Mouse (Mus musculus): ENCODE measurements around the gene C1ql2. TPM values are rescaled to one million over a fixed set of nuclear protein-coding genes. Genes with fewer than 3 reads are reported as not detected.

C1ql2 gene
- polyA plus RNA-seq (2014; fragmentation: Nextera tagmentation; extraction: Ambion mirVana), result not detected in 2 replicates

DNA sequence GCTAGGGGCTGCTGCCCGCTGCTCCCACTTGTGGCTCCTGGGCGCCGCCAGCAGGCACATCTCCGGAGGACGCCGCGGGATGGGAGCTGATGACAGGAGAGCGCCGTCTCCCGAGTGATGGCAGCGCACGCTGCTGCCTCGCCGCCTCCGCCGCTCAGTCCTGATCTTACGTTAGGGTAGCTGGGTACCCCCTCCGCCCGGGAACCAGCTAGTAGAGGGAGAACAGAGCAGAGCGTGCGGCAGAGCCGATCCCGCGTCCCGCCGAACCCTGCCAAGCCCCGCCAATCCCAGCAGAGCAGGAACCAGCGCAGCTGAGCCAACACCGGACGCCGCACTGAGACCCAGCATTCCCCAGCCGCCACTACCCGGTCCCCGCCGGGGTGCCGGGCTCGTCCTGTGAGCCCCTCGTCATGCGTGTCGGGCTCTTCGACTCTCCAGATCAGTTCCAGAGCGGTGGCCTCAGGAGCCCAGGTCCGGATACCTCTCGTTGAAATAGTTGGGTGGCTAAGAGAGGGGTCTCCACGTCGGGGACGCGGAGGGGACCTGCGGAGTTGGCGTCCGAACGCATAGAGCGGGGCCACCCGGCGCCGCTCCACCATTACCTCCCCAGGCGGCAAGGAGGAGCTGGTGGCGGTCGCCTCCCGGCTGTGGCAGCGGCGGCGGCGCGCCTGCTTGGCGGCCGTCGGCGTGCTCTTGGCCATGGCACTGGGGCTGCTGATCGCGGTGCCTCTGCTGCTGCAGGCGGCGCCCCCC lies at the start of gene C1ql2:
Gene C1ql2, plus strand, starts transcription at position 164 of the 753 bp plus-strand sequence.
- peaks cover 56% of the 10 kb centered on the region for H3K27me3 ChIP-seq (ENCODE audit: control insufficient read depth, insufficient read depth, low read length)
- no peak within 1 kb of the TSS for H3K9ac ChIP-seq (replicated peaks; ENCODE audit: low read depth, low read length)
- no peak for ATAC-seq (ENCODE audit: insufficient number of reproducible peaks, insufficient read depth, low FRiP score, low read depth)
- 2% methylated on average over 72 of the region's 73 CpGs for WGBS
- H3K9me3 ChIP-seq (ENCODE audit: control insufficient read depth, low read depth, low read length), result no peaks in the 10 kb centered on the region
- 0 out of 2 replicates have a peak, but pooled peaks cover 2% of the 10 kb centered on the region for H3K4me1 ChIP-seq (ENCODE audit: control insufficient read depth, insufficient read depth, low read length)
- peak within 1 kb of the TSS; percentile 37 for H3K4me2 ChIP-seq (replicated peaks; ENCODE audit: low read depth, low read length)
- peak within 1 kb of the TSS; percentile 7 for H3K4me3 ChIP-seq (ENCODE audit: low read depth, low read length)
- no peak within 1 kb of the TSS for H3K27ac ChIP-seq (ENCODE audit: low read length)
- no peaks in the 10 kb centered on the region for H3K36me3 ChIP-seq (ENCODE audit: control insufficient read depth, insufficient read depth, low read length)

DNA sequence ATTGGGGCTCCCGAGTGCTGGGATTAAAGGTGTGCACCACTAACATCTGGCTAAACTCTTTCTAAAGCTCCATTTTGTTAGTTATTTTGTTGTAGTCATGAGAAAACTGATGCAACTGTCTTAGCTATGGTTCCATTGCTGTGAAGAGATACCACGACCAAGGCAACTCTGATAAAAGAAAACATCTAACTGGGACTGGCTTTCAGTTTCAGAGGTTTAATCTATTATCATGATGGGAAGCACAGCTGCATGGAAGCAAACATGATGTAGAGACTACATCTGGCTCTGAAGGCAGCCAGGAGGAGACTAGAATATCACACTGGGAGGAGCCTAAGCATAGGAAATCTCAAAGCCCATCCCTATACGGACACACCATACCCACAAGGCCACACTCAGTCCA lies 48.7 kb upstream of the C1ql2 start:
- no peak overlapping the region for H3K4me3 ChIP-seq (ENCODE audit: low read depth, low read length)
- no peaks in the 10 kb centered on the region for H3K4me1 ChIP-seq (ENCODE audit: control insufficient read depth, insufficient read depth, low read length)
- H3K9ac ChIP-seq (replicated peaks; ENCODE audit: low read depth, low read length), result no peak overlapping the region
- WGBS, result 88% methylated on average over 3 of the region's 3 CpGs
- no peaks in the 10 kb centered on the region for H3K27me3 ChIP-seq (ENCODE audit: control insufficient read depth, insufficient read depth, low read length)
- no peak overlapping the region for H3K27ac ChIP-seq (ENCODE audit: low read length)
- no peak overlapping the region for H3K4me2 ChIP-seq (replicated peaks; ENCODE audit: low read depth, low read length)
- H3K36me3 ChIP-seq (ENCODE audit: control insufficient read depth, insufficient read depth, low read length), result no peaks in the 10 kb centered on the region
- no peak for ATAC-seq (ENCODE audit: insufficient number of reproducible peaks, insufficient read depth, low FRiP score, low read depth)
- H3K9me3 ChIP-seq (ENCODE audit: control insufficient read depth, low read depth, low read length), result no peaks in the 10 kb centered on the region

DNA sequence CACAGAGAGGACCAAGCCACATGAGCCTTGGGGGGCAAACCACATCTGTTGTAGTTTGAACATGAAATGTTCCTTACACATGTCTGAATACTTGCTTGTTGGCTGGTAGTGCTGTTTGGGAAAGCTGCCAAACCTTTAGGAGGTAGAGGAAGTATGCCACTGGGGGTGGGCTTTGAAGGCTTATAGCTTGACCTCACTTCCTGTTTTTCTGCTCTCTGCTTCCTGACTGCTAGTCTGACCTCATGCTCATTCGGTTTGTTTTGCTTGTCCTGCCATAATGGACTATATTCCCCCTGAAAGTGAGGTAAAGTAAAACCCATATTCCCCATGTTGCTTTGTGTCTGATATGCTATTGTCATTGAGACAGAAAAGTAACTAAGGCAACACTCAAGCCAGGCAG lies 46.6 kb upstream of the C1ql2 start:
- no peak overlapping the region for H3K9ac ChIP-seq (replicated peaks; ENCODE audit: low read depth, low read length)
- no peaks in the 10 kb centered on the region for H3K9me3 ChIP-seq (ENCODE audit: control insufficient read depth, low read depth, low read length)
- H3K27me3 ChIP-seq (ENCODE audit: control insufficient read depth, insufficient read depth, low read length), result no peaks in the 10 kb centered on the region
- H3K36me3 ChIP-seq (ENCODE audit: control insufficient read depth, insufficient read depth, low read length), result no peaks in the 10 kb centered on the region
- no peak for ATAC-seq (ENCODE audit: insufficient number of reproducible peaks, insufficient read depth, low FRiP score, low read depth)
- no peaks in the 10 kb centered on the region for H3K4me1 ChIP-seq (ENCODE audit: control insufficient read depth, insufficient read depth, low read length)
- H3K27ac ChIP-seq (ENCODE audit: low read length), result no peak overlapping the region
- H3K4me3 ChIP-seq (ENCODE audit: low read depth, low read length), result no peak overlapping the region
- WGBS, result 54% methylated on average over 1 of the region's 1 CpGs
- H3K4me2 ChIP-seq (replicated peaks; ENCODE audit: low read depth, low read length), result no peak overlapping the region

DNA sequence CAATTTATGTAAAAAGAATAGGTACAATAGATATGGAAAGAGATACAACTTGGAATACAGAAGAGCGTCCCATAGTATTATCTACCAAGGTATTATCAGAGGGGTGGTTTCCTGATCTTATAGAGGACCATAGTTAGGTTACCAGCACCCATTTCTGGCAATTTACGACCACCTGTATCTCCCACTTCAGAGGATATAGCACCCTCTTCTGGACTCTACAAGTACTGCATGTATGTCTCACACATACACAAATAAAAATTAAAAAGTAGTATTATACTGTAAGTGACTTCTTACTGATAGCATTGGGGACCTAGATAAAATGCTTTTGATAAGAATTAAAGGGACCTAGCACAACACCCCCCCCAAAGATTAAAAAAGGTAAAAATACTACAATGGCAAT lies 43.4 kb upstream of the C1ql2 start:
- WGBS, result 90% methylated on average over 2 of the region's 2 CpGs
- H3K9me3 ChIP-seq (ENCODE audit: control insufficient read depth, low read depth, low read length), result no peaks in the 10 kb centered on the region
- H3K4me3 ChIP-seq (ENCODE audit: low read depth, low read length), result no peak overlapping the region
- H3K36me3 ChIP-seq (ENCODE audit: control insufficient read depth, insufficient read depth, low read length), result no peaks in the 10 kb centered on the region
- no peak overlapping the region for H3K27ac ChIP-seq (ENCODE audit: low read length)
- no peaks in the 10 kb centered on the region for H3K27me3 ChIP-seq (ENCODE audit: control insufficient read depth, insufficient read depth, low read length)
- H3K4me1 ChIP-seq (ENCODE audit: control insufficient read depth, insufficient read depth, low read length), result no peaks in the 10 kb centered on the region
- H3K4me2 ChIP-seq (replicated peaks; ENCODE audit: low read depth, low read length), result no peak overlapping the region
- ATAC-seq (ENCODE audit: insufficient number of reproducible peaks, insufficient read depth, low FRiP score, low read depth), result no peak
- no peak overlapping the region for H3K9ac ChIP-seq (replicated peaks; ENCODE audit: low read depth, low read length)

DNA sequence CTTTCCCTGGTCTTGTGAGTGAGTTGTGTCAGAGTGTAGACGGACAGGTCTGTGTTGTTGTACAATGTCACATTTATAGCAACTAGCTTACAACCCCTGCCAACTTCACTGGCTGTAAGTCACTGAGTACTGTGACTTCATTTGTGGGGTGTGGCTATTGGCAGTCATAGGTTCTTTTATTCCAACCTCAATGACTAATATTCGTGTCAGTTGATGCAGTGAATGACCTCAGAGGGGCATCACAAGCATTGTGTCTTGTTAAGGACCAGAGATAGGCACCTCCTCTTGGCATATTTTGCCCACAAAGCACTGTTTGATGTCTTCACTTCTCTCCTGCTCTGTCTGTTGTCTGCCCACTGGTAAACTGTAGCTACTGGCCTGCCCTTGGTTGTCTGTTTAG lies 34.6 kb upstream of the C1ql2 start:
- 65% methylated on average over 2 of the region's 2 CpGs for WGBS
- ATAC-seq (ENCODE audit: insufficient number of reproducible peaks, insufficient read depth, low FRiP score, low read depth), result no peak
- no peak overlapping the region for H3K9ac ChIP-seq (replicated peaks; ENCODE audit: low read depth, low read length)

DNA sequence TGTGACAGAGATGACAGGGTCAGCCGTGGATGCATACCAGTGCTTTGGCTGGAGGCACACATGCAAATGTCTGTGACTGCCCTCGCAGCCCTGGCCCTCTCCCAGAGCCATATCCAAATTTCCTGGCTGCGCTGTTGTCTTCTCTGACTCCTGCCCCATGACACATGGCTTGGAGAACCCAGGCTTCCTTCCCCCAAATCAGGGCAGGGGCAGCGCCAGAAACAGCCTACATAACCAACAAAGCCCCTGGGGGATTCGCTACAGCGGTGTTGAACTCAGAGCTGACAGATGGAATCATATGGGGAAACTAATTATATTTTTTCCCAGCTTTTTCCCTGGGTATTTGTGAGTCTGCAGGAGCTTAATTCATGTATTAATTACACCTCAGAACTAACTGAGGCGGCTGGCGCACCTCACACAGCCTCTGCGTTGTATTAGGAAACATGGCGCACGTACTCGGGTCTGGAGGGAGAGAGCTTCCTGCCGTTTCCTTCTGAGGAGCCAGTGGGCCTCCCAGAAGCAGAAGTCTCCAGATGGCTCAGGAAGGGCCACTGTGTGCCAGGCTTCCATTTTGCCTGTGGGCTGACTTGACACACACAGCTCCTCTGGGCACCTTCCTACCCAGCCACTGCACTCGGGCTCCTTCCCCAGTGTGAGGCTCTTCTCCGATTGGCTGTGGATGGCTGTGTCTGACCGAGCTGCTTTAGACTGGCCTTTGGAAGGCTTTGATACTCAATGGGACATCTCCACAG lies 18.9 kb upstream of the C1ql2 start:
- no peak overlapping the region for H3K9ac ChIP-seq (replicated peaks; ENCODE audit: low read depth, low read length)
- 0 out of 2 replicates have a peak, but pooled peaks have one; percentile 31 for ATAC-seq (ENCODE audit: insufficient number of reproducible peaks, insufficient read depth, low FRiP score, low read depth)
- H3K36me3 ChIP-seq (ENCODE audit: control insufficient read depth, insufficient read depth, low read length), result no peaks in the 10 kb centered on the region
- H3K27me3 ChIP-seq (ENCODE audit: control insufficient read depth, insufficient read depth, low read length), result no peaks in the 10 kb centered on the region
- H3K27ac ChIP-seq (ENCODE audit: low read length), result no peak overlapping the region
- WGBS, result 87% methylated on average over 16 of the region's 16 CpGs
- no peak overlapping the region for H3K4me3 ChIP-seq (ENCODE audit: low read depth, low read length)
- no peak overlapping the region for H3K4me2 ChIP-seq (replicated peaks; ENCODE audit: low read depth, low read length)
- H3K9me3 ChIP-seq (ENCODE audit: control insufficient read depth, low read depth, low read length), result no peaks in the 10 kb centered on the region
- no peaks in the 10 kb centered on the region for H3K4me1 ChIP-seq (ENCODE audit: control insufficient read depth, insufficient read depth, low read length)

More for the DNA sequence above, 34.6 kb upstream of the C1ql2 start:
- H3K4me3 ChIP-seq (ENCODE audit: low read depth, low read length), result no peak overlapping the region
- no peak overlapping the region for H3K27ac ChIP-seq (ENCODE audit: low read length)
- H3K4me1 ChIP-seq (ENCODE audit: control insufficient read depth, insufficient read depth, low read length), result no peaks in the 10 kb centered on the region
- no peak overlapping the region for H3K4me2 ChIP-seq (replicated peaks; ENCODE audit: low read depth, low read length)
- H3K36me3 ChIP-seq (ENCODE audit: control insufficient read depth, insufficient read depth, low read length), result no peaks in the 10 kb centered on the region
- no peaks in the 10 kb centered on the region for H3K9me3 ChIP-seq (ENCODE audit: control insufficient read depth, low read depth, low read length)
- H3K27me3 ChIP-seq (ENCODE audit: control insufficient read depth, insufficient read depth, low read length), result no peaks in the 10 kb centered on the region

DNA sequence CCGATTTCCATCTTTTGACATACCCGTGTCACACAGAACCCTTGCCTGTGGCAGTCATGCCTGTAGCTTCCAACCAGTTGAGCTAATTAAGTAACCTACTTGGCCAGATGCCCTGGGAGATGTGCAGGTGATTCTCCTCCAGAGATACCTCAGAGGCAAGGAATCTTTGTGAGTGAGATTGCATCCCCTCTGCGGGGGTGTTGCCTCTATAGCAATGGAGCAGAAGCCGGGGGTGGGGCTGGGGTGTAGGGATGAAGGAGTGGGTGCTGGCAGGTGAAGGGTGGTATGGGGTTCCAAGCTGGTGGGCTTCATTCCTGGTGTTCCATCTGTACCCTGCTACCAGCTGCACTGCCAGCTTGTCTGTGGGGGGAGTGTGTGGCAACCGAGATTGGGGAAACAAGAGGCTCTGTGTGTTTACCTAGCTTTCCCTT lies 17.2 kb upstream of the C1ql2 start:
- H3K9ac ChIP-seq (replicated peaks; ENCODE audit: low read depth, low read length), result no peak overlapping the region
- no peak for ATAC-seq (ENCODE audit: insufficient number of reproducible peaks, insufficient read depth, low FRiP score, low read depth)
- H3K4me1 ChIP-seq (ENCODE audit: control insufficient read depth, insufficient read depth, low read length), result no peaks in the 10 kb centered on the region
- H3K36me3 ChIP-seq (ENCODE audit: control insufficient read depth, insufficient read depth, low read length), result no peaks in the 10 kb centered on the region
- H3K9me3 ChIP-seq (ENCODE audit: control insufficient read depth, low read depth, low read length), result no peaks in the 10 kb centered on the region
- no peaks in the 10 kb centered on the region for H3K27me3 ChIP-seq (ENCODE audit: control insufficient read depth, insufficient read depth, low read length)
- no peak overlapping the region for H3K27ac ChIP-seq (ENCODE audit: low read length)
- 90% methylated on average over 5 of the region's 5 CpGs for WGBS
- H3K4me2 ChIP-seq (replicated peaks; ENCODE audit: low read depth, low read length), result no peak overlapping the region
- no peak overlapping the region for H3K4me3 ChIP-seq (ENCODE audit: low read depth, low read length)

DNA sequence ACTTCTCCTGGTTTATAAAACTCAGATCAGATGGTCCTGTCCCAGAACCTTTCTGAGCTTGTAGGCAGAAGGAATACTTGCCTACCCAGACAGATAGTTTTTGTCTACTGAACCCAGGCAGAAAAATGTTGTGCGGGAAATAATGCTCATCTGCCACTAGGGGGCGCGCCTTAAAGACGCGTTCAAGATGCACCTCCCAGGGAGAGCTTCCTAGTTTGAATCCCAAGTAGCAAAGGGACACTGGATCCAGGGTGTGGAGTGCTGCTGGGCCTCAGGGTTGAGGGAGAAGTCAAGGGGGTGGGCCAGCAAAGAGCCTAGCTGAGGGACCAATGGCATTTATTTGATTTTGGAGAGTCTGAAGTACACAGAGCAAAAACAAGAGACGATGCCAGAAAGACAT lies 12.7 kb upstream of the C1ql2 start:
- H3K9me3 ChIP-seq (ENCODE audit: control insufficient read depth, low read depth, low read length), result no peaks in the 10 kb centered on the region
- H3K4me2 ChIP-seq (replicated peaks; ENCODE audit: low read depth, low read length), result no peak overlapping the region
- H3K4me1 ChIP-seq (ENCODE audit: control insufficient read depth, insufficient read depth, low read length), result no peaks in the 10 kb centered on the region
- H3K9ac ChIP-seq (replicated peaks; ENCODE audit: low read depth, low read length), result no peak overlapping the region
- H3K27me3 ChIP-seq (ENCODE audit: control insufficient read depth, insufficient read depth, low read length), result no peaks in the 10 kb centered on the region
- H3K4me3 ChIP-seq (ENCODE audit: low read depth, low read length), result no peak overlapping the region
- no peaks in the 10 kb centered on the region for H3K36me3 ChIP-seq (ENCODE audit: control insufficient read depth, insufficient read depth, low read length)
- ATAC-seq (ENCODE audit: insufficient number of reproducible peaks, insufficient read depth, low FRiP score, low read depth), result no peak
- no peak overlapping the region for H3K27ac ChIP-seq (ENCODE audit: low read length)
- WGBS, result 15% methylated on average over 6 of the region's 6 CpGs

All from stomach, embryonic 14.5 days (tissue).